19 mouse cellular contexts compared by ENCODE assay signal in the genomic region with DNA sequence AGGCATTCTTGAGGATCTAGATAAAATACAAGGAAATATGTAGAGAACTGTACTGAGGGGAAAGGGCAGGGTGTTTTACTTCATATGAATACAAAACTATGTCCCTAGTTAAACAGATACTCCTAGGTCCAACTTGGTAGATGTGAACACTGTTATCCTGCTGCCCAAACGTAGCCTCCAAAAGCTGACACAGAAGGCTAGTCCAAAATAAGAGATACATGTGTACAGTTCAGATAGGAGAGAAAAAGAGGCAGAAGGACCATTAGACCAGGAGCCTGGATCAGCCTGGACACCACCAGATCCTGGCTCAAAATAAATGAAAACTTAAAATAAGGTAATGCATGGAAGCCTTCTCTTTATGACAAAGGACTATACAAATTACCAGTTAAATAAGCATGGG. TPM values are rescaled to one million over a fixed set of nuclear protein-coding genes. Genes with fewer than 3 reads are reported as not detected.
A peak's percentile ranks its signal among the peaks of the same experiment; 100 is the strongest.
DNase-seq lines count a peak whose midpoint lies in the region; ATAC-seq and TF ChIP-seq lines count a peak whose summit lies in the region.
"Had no signal": no experiment of that assay in that cellular context is flagged by ENCODE, and none has a peak within 500 bp of the region (broad histone marks: within the 10 kb centered on the region; RNA-seq: fewer than 3 reads in every experiment).

No protein-coding gene starts in this region.

- no peaks in the 10 kb centered on the region for H3K9me3 ChIP-seq in intestine, embryonic 14.5 days (ENCODE audit: control insufficient read depth, low read length)
- H3K9me3 ChIP-seq in intestine, postnatal 0 days (ENCODE audit: control insufficient read depth), result no peaks in the 10 kb centered on the region
- H3K9me3 ChIP-seq in liver, embryonic 15.5 days (replicated peaks), result no peaks in the 10 kb centered on the region
- H3K9me3 ChIP-seq: embryonic facial prominence, embryonic 15.5 days; forebrain, embryonic 13.5 days; heart, embryonic 12.5 days; hindbrain, embryonic 15.5 days had no signal

- H3K4me2 ChIP-seq in intestine, embryonic 14.5 days (ENCODE audit: low read length), result no peak overlapping the region
- H3K4me2 ChIP-seq in intestine, postnatal 0 days (replicated peaks; ENCODE audit: low read depth), result no peak overlapping the region
- H3K4me2 ChIP-seq in liver, embryonic 15.5 days, result peak overlapping the region; percentile 58
- H3K4me2 ChIP-seq: embryonic facial prominence, embryonic 15.5 days; forebrain, embryonic 13.5 days; hindbrain, embryonic 15.5 days had no signal

- TF ChIP-seq CTCF in intestine, postnatal 0 days (IDR thresholded peaks at IDR 0.05; ENCODE audit: low read depth), result no peak

- H3K27me3 ChIP-seq in intestine, embryonic 14.5 days (replicated peaks; ENCODE audit: control insufficient read depth, insufficient read depth, low read length), result no peaks in the 10 kb centered on the region
- H3K27me3 ChIP-seq in intestine, postnatal 0 days (replicated peaks; ENCODE audit: control insufficient read depth, insufficient read depth, low read length), result no peaks in the 10 kb centered on the region
- no peaks in the 10 kb centered on the region for H3K27me3 ChIP-seq in liver, embryonic 15.5 days
- H3K27me3 ChIP-seq: CH12.LX; embryonic facial prominence, embryonic 15.5 days; forebrain, embryonic 13.5 days; heart, embryonic 12.5 days; hindbrain, embryonic 15.5 days; Patski had no signal

- H3K4me1 ChIP-seq in intestine, embryonic 14.5 days (replicated peaks; ENCODE audit: control insufficient read depth, insufficient read depth, low read length), result no peaks in the 10 kb centered on the region
- peaks cover 3% of the 10 kb centered on the region; the same call in 1 of the 2 replicates for H3K4me1 ChIP-seq in intestine, postnatal 0 days (replicated peaks; ENCODE audit: control insufficient read depth, insufficient read depth, low read length)
- H3K4me1 ChIP-seq in liver, embryonic 15.5 days (replicated peaks), result peaks cover 97% of the 10 kb centered on the region
- H3K4me1 ChIP-seq: embryonic facial prominence, embryonic 15.5 days; forebrain, embryonic 13.5 days; hindbrain, embryonic 15.5 days had no signal

- H3K9ac ChIP-seq in intestine, embryonic 14.5 days (ENCODE audit: low read length), result no peak overlapping the region
- no peak overlapping the region for H3K9ac ChIP-seq in intestine, postnatal 0 days (ENCODE audit: low read depth, low read length)
- peak overlapping the region; percentile 49 for H3K9ac ChIP-seq in liver, embryonic 15.5 days
- H3K9ac ChIP-seq: embryonic facial prominence, embryonic 15.5 days; forebrain, embryonic 13.5 days; heart, embryonic 12.5 days; hindbrain, embryonic 15.5 days had no signal

- no peak overlapping the region for H3K4me3 ChIP-seq in intestine, embryonic 14.5 days (ENCODE audit: low read depth, low read length)
- H3K4me3 ChIP-seq in intestine, postnatal 0 days (ENCODE audit: low read depth, low read length), result no peak overlapping the region
- H3K4me3 ChIP-seq in liver, embryonic 15.5 days (replicated peaks), result peak overlapping the region; percentile 30; the same call in 1 of the 2 replicates
- H3K4me3 ChIP-seq: embryonic facial prominence, embryonic 15.5 days; forebrain, embryonic 13.5 days; heart, embryonic 12.5 days; hindbrain, embryonic 15.5 days had no signal

- H3K27ac ChIP-seq in intestine, embryonic 14.5 days (ENCODE audit: low read depth), result no peak overlapping the region
- no peak overlapping the region for H3K27ac ChIP-seq in intestine, postnatal 0 days (ENCODE audit: low read depth, low read length)
- peak overlapping the region; percentile 94 for H3K27ac ChIP-seq in liver, embryonic 15.5 days (replicated peaks)
- H3K27ac ChIP-seq: embryonic facial prominence, embryonic 15.5 days; forebrain, embryonic 13.5 days; hindbrain, embryonic 15.5 days had no signal

- no peak for ATAC-seq in intestine, embryonic 14.5 days (replicated peaks; ENCODE audit: low FRiP score, low TSS enrichment, low read depth)
- no peak for ATAC-seq in intestine, postnatal 0 days
- ATAC-seq in erythroid progenitor cell, adult 5-6 weeks (replicated peaks; ENCODE audit: low FRiP score, poor library complexity, severe bottlenecking), result peak; percentile 46
- no peak for ATAC-seq in liver, embryonic 15.5 days (ENCODE audit: insufficient read depth)
- no peak for ATAC-seq in activated CD4-positive, CD25-positive, alpha-beta regulatory T cell, adult 4 months
- ATAC-seq: forebrain, embryonic 13.5 days; Patski had no signal

- DNase-seq in intestine, embryonic 14.5 days (ENCODE audit: low spot score), result peak; percentile 24
- DNase-seq in frontal cortex, adult 2 months (ENCODE audit: extremely low spot score in 1 of 2, low spot score in 1 of 2), result no peak
- no peak for DNase-seq in layer of hippocampus, adult 9-10 months (ENCODE audit: low spot score)
- DNase-seq: adrenal gland, adult 2 months; adrenal gland, postnatal 25 days; cerebellum, adult 2 months; cerebellum, postnatal 10 days; gastrocnemius, postnatal 36 days; heart, postnatal 36 days had no signal

- H3K36me3 ChIP-seq in intestine, embryonic 14.5 days (ENCODE audit: control insufficient read depth, insufficient read depth, low read length), result no peaks in the 10 kb centered on the region
- no peaks in the 10 kb centered on the region for H3K36me3 ChIP-seq in intestine, postnatal 0 days (ENCODE audit: control insufficient read depth, insufficient read depth)
- H3K36me3 ChIP-seq in liver, embryonic 15.5 days (replicated peaks), result peaks cover 49% of the 10 kb centered on the region
- H3K36me3 ChIP-seq: embryonic facial prominence, embryonic 15.5 days; heart, embryonic 12.5 days; hindbrain, embryonic 15.5 days had no signal

- WGBS in intestine, embryonic 14.5 days, result 92% methylated on average over 1 of the region's 1 CpGs
- WGBS in intestine, postnatal 0 days, result 72% methylated on average over 1 of the region's 1 CpGs
- WGBS in liver, embryonic 15.5 days (ENCODE audit: insufficient replicate concordance), result 11% methylated on average over 1 of the region's 1 CpGs

RNA-seq across cellular contexts. Expression of a gene that starts 8.4 kb away (rescaled TPM):
- polyA plus RNA-seq in intestine, embryonic 14.5 days (2014; fragmentation: Nextera tagmentation; extraction: Ambion mirVana), result 26.2 and 26.6 TPM in 2 replicates
- polyA plus RNA-seq in intestine, postnatal 0 days (2015; fragmentation: Nextera tagmentation; extraction: Ambion mirVana), result 57.5 and 59.5 TPM in 2 replicates
- total RNA-seq in erythroid progenitor cell, adult 5-6 weeks (2015; ENCODE audit: low replicate concordance), result 431 and 444 TPM in 2 replicates
- total RNA-seq in erythroid progenitor cell, adult 5-6 weeks (2017; ENCODE audit: low replicate concordance), result 329 and 368 TPM in 2 replicates
- 79.2 and 87.6 TPM in 2 replicates for polyA plus RNA-seq in liver, embryonic 15.5 days (2015; fragmentation: Nextera tagmentation; extraction: Ambion mirVana)
- 2.6 and 3.0 TPM in 2 replicates for polyA plus RNA-seq in frontal cortex, adult 2 months (2012; rRNA removed)
- 1 to 10 TPM; 2.0 to 2.9 TPM for polyA plus RNA-seq in activated CD4-positive, CD25-positive, alpha-beta regulatory T cell, adult 4 months (2017; shearing (Covaris generic))
